Mouse (Mus musculus): ENCODE measurements around the gene Bag3. TPM values are rescaled to one million over a fixed set of nuclear protein-coding genes. Genes with fewer than 3 reads are reported as not detected.

Bag3 gene
- polyA plus RNA-seq, 1 experiment from 2014 or later: 3.7 TPM

- ATAC-seq (no peak), DNase-seq (no peak)
- no peak for TF ChIP-seq EP300 (IDR thresholded peaks at IDR 0.05; ENCODE audit: low read depth)
- Histone ChIP-seq H3K4me3 (ENCODE audit: low read depth, low read length) (no peak overlapping the region), H3K27ac (ENCODE audit: low read depth) (no peak overlapping the region), H3K36me3 (replicated peaks; ENCODE audit: insufficient read depth, low read length) (peaks cover 26% of the 10 kb centered on the region), H3K9me3 (ENCODE audit: low read length) (no peaks in the 10 kb centered on the region), H3K4me2 (ENCODE audit: low read depth, low read length) (no peak overlapping the region), H3K4me1 (ENCODE audit: insufficient read depth) (no peaks in the 10 kb centered on the region), H3K9ac (replicated peaks) (no peak overlapping the region), H3K27me3 (ENCODE audit: insufficient read depth, low read length) (no peaks in the 10 kb centered on the region)
- 72% methylated on average over 3 of the region's 3 CpGs for WGBS (ENCODE audit: insufficient replicate concordance)
These were observed 20.5 kb downstream of the Bag3 start for GRCm38 (mm10) chr7:128543961-128544360.

- Histone ChIP-seq H3K9ac (replicated peaks) (no peak overlapping the region), H3K9me3 (ENCODE audit: low read length) (no peaks in the 10 kb centered on the region), H3K27ac (ENCODE audit: low read depth) (no peak overlapping the region), H3K27me3 (ENCODE audit: insufficient read depth, low read length) (no peaks in the 10 kb centered on the region), H3K36me3 (replicated peaks; ENCODE audit: insufficient read depth, low read length) (peaks cover 26% of the 10 kb centered on the region), H3K4me2 (ENCODE audit: low read depth, low read length) (no peak overlapping the region), H3K4me1 (ENCODE audit: insufficient read depth) (no peaks in the 10 kb centered on the region), H3K4me3 (ENCODE audit: low read depth, low read length) (no peak overlapping the region)
- no peak for ATAC-seq
- no peak for TF ChIP-seq EP300 (IDR thresholded peaks at IDR 0.05; ENCODE audit: low read depth)
- no peak for TF ChIP-seq CTCF (IDR thresholded peaks at IDR 0.05; ENCODE audit: low read depth)
- 82% methylated on average over 7 of the region's 7 CpGs for WGBS (ENCODE audit: insufficient replicate concordance)
- DNase-seq: no peak
These were observed 21.3 kb downstream of the Bag3 start for GRCm38 (mm10) chr7:128544566-128545262.

GRCm38 (mm10) chr7:128546031-128546430, 22.6 kb downstream of the Bag3 start:
- H3K9ac ChIP-seq (replicated peaks): no peak overlapping the region
- no peak overlapping the region for H3K4me3 ChIP-seq (ENCODE audit: low read depth, low read length)
- H3K4me2 ChIP-seq (ENCODE audit: low read depth, low read length): no peak overlapping the region
- TF ChIP-seq EP300 (IDR thresholded peaks at IDR 0.05; ENCODE audit: low read depth) (no peak), CTCF (IDR thresholded peaks at IDR 0.05; ENCODE audit: low read depth) (no peak)
- H3K9me3 ChIP-seq (ENCODE audit: low read length): no peaks in the 10 kb centered on the region
- H3K27ac ChIP-seq (ENCODE audit: low read depth): no peak overlapping the region
- H3K36me3 ChIP-seq (replicated peaks; ENCODE audit: insufficient read depth, low read length): peaks cover 26% of the 10 kb centered on the region
- no peaks in the 10 kb centered on the region for H3K4me1 ChIP-seq (ENCODE audit: insufficient read depth)
- no peaks in the 10 kb centered on the region for H3K27me3 ChIP-seq (ENCODE audit: insufficient read depth, low read length)
- WGBS (ENCODE audit: insufficient replicate concordance): 84% methylated on average over 8 of the region's 8 CpGs
- no peak for ATAC-seq
- DNase-seq: no peak

GRCm38 (mm10) chr7:128549137-128549536, 25.7 kb downstream of the Bag3 start:
- no peak for ATAC-seq
- 55% methylated on average over 4 of the region's 4 CpGs for WGBS (ENCODE audit: insufficient replicate concordance)
- Histone ChIP-seq H3K4me2 (ENCODE audit: low read depth, low read length) (no peak overlapping the region), H3K9me3 (ENCODE audit: low read length) (no peaks in the 10 kb centered on the region), H3K27me3 (ENCODE audit: insufficient read depth, low read length) (no peaks in the 10 kb centered on the region), H3K9ac (replicated peaks) (no peak overlapping the region), H3K4me1 (ENCODE audit: insufficient read depth) (no peaks in the 10 kb centered on the region), H3K27ac (ENCODE audit: low read depth) (no peak overlapping the region), H3K4me3 (ENCODE audit: low read depth, low read length) (no peak overlapping the region), H3K36me3 (replicated peaks; ENCODE audit: insufficient read depth, low read length) (peaks cover 20% of the 10 kb centered on the region)
- DNase-seq: no peak
- no peak for TF ChIP-seq CTCF (IDR thresholded peaks at IDR 0.05; ENCODE audit: low read depth)
- TF ChIP-seq EP300 (IDR thresholded peaks at IDR 0.05; ENCODE audit: low read depth): no peak

- no peaks in the 10 kb centered on the region for H3K9me3 ChIP-seq (ENCODE audit: low read length)
- TF ChIP-seq EP300 (IDR thresholded peaks at IDR 0.05; ENCODE audit: low read depth) (no peak), CTCF (IDR thresholded peaks at IDR 0.05; ENCODE audit: low read depth) (no peak)
- ATAC-seq (no peak), DNase-seq (no peak)
- H3K4me2 ChIP-seq (ENCODE audit: low read depth, low read length): no peak overlapping the region
- no peak overlapping the region for H3K27ac ChIP-seq (ENCODE audit: low read depth)
- peaks cover 20% of the 10 kb centered on the region for H3K36me3 ChIP-seq (replicated peaks; ENCODE audit: insufficient read depth, low read length)
- no peaks in the 10 kb centered on the region for H3K4me1 ChIP-seq (ENCODE audit: insufficient read depth)
- no peak overlapping the region for H3K4me3 ChIP-seq (ENCODE audit: low read depth, low read length)
- H3K9ac ChIP-seq (replicated peaks): no peak overlapping the region
- WGBS (ENCODE audit: insufficient replicate concordance): 37% methylated on average over 1 of the region's 1 CpGs
- H3K27me3 ChIP-seq (ENCODE audit: insufficient read depth, low read length): no peaks in the 10 kb centered on the region
These were observed 27.1 kb downstream of the Bag3 start for GRCm38 (mm10) chr7:128550328-128551086.

- Histone ChIP-seq H3K4me2 (ENCODE audit: low read depth, low read length) (no peak overlapping the region), H3K36me3 (replicated peaks; ENCODE audit: insufficient read depth, low read length) (peaks cover 14% of the 10 kb centered on the region), H3K27me3 (ENCODE audit: insufficient read depth, low read length) (no peaks in the 10 kb centered on the region), H3K4me1 (ENCODE audit: insufficient read depth) (no peaks in the 10 kb centered on the region), H3K27ac (ENCODE audit: low read depth) (no peak overlapping the region), H3K9me3 (ENCODE audit: low read length) (no peaks in the 10 kb centered on the region), H3K4me3 (ENCODE audit: low read depth, low read length) (no peak overlapping the region), H3K9ac (replicated peaks) (no peak overlapping the region)
- 51% methylated on average over 3 of the region's 3 CpGs for WGBS (ENCODE audit: insufficient replicate concordance)
- ATAC-seq (no peak), DNase-seq (no peak)
- TF ChIP-seq CTCF (IDR thresholded peaks at IDR 0.05; ENCODE audit: low read depth) (no peak), EP300 (IDR thresholded peaks at IDR 0.05; ENCODE audit: low read depth) (no peak)
These were observed 27.7 kb downstream of the Bag3 start for GRCm38 (mm10) chr7:128551087-128551457.

Measured in liver, postnatal 0 days (tissue).